Mouse (Mus musculus) hindbrain, embryonic 15.5 days (tissue): ENCODE results near the gene Golt1a. TPM values are rescaled to one million over a fixed set of nuclear protein-coding genes. Genes with fewer than 3 reads are reported as not detected.

ENCODE experiments used
- ATAC-seq: fragments of 200-750 bp; cut with Nextera tagmentation; 2 replicates; pipeline ENCODE4 v1.8.0; 2017; ENCODE audit warnings: low read depth, moderate number of reproducible peaks, moderate TSS enrichment; ENCODE audit not compliant: low FRiP score
- H3K27ac ChIP-seq: fragments of 300-500 bp; sonication (generic); replicated peaks from 2 replicates; pipeline ENCODE4 v1.5.1; 2015; ENCODE audit warnings: mild to moderate bottlenecking, inconsistent platforms
- H3K27me3 ChIP-seq: fragments of 300-500 bp; sonication (generic); 2 replicates; pipeline ENCODE4 v1.6.1; 2015; ENCODE audit warnings: control low read depth, inconsistent platforms
- H3K36me3 ChIP-seq: fragments of 300-500 bp; sonication (generic); 2 replicates; pipeline ENCODE4 v1.6.1; 2015; ENCODE audit warnings: control low read depth, inconsistent platforms
- H3K4me1 ChIP-seq: fragments of 300-500 bp; sonication (generic); replicated peaks from 2 replicates; pipeline ENCODE4 v1.6.1; 2015; ENCODE audit warnings: control low read depth, inconsistent platforms
- H3K4me2 ChIP-seq: fragments of 300-500 bp; sonication (generic); 2 replicates; pipeline ENCODE4 v1.6.1; 2015; ENCODE audit warnings: moderate library complexity, mild to moderate bottlenecking, inconsistent platforms
- H3K4me3 ChIP-seq: fragments of 300-500 bp; sonication (generic); 2 replicates; pipeline ENCODE4 v1.5.1; 2015; ENCODE audit warnings: mild to moderate bottlenecking, inconsistent platforms
- H3K9ac ChIP-seq: fragments of 300-500 bp; sonication (generic); 2 replicates; pipeline ENCODE4 v1.6.1; 2015; ENCODE audit warnings: inconsistent platforms
- H3K9me3 ChIP-seq: fragments of 300-500 bp; sonication (generic); 2 replicates; pipeline ENCODE4 v1.6.1; 2016; ENCODE audit warnings: control low read depth, inconsistent platforms
- WGBS: fragments of 180-500 bp; shearing (Covaris S2); methylation state at CpG from one replicate; pipeline ENCODE4 v1.1.7; 2015; 5-methylcytosine and 5-hydroxymethylcytosine counted together
- polyA plus RNA-seq: library from polyadenylated mRNA; unstranded; fragments of >200 nt; fragmentation: Nextera tagmentation; extraction: Ambion mirVana; gene quantifications from 2 replicates; pipeline ENCODE4 v1.2.1, GENCODE M21; 2015

Gene Golt1a
- polyA plus RNA-seq, 1 experiment from 2014 or later, result not detected

GRCm38 (mm10) chr1:133355469-133355868 lies 45.9 kb downstream of the Golt1a start:
- Histone ChIP-seq H3K4me3 (no peak overlapping the region), H3K4me2 (no peak overlapping the region), H3K9me3 (no peaks in the 10 kb centered on the region), H3K4me1 (peaks cover 5% of the 10 kb centered on the region; the same call in 1 of the 2 replicates), H3K27me3 (0 out of 2 replicates have a peak, but pooled peaks cover 2% of the 10 kb centered on the region), H3K27ac (no peak overlapping the region), H3K36me3 (no peaks in the 10 kb centered on the region), H3K9ac (no peak overlapping the region)
- 60% methylated on average over 5 of the region's 5 CpGs for WGBS
- ATAC-seq, result no peak

- WGBS, result 65% methylated on average over 15 of the region's 15 CpGs
Measured at GRCm38 (mm10) chr1:133355912-133356311, 46.3 kb downstream of the Golt1a start.

GRCm38 (mm10) chr1:133356330-133356729 lies 46.7 kb downstream of the Golt1a start:
- H3K9ac ChIP-seq, result no peak overlapping the region
- H3K9me3 ChIP-seq, result no peaks in the 10 kb centered on the region
- no peak overlapping the region for H3K4me3 ChIP-seq
- H3K27ac ChIP-seq, result no peak overlapping the region
- no peaks in the 10 kb centered on the region for H3K36me3 ChIP-seq
- 0 out of 2 replicates have a peak, but pooled peaks cover 2% of the 10 kb centered on the region for H3K27me3 ChIP-seq
- H3K4me1 ChIP-seq, result peaks cover 5% of the 10 kb centered on the region; the same call in 1 of the 2 replicates
- no peak overlapping the region for H3K4me2 ChIP-seq
- no peak for ATAC-seq
- WGBS, result 75% methylated on average over 8 of the region's 8 CpGs

More at GRCm38 (mm10) chr1:133355912-133356311, 46.3 kb downstream of the Golt1a start:
- H3K4me2 ChIP-seq, result no peak overlapping the region
- no peak overlapping the region for H3K27ac ChIP-seq
- H3K27me3 ChIP-seq, result 0 out of 2 replicates have a peak, but pooled peaks cover 2% of the 10 kb centered on the region
- no peaks in the 10 kb centered on the region for H3K36me3 ChIP-seq
- no peak overlapping the region for H3K9ac ChIP-seq
- no peaks in the 10 kb centered on the region for H3K9me3 ChIP-seq
- no peak for ATAC-seq
- H3K4me1 ChIP-seq, result peaks cover 5% of the 10 kb centered on the region; the same call in 1 of the 2 replicates
- no peak overlapping the region for H3K4me3 ChIP-seq

GRCm38 (mm10) chr1:133361006-133361405 lies 51.4 kb downstream of the Golt1a start:
- WGBS, result 90% methylated on average over 6 of the region's 6 CpGs
- Histone ChIP-seq H3K27me3 (peaks cover 11% of the 10 kb centered on the region; the same call in 1 of the 2 replicates), H3K4me1 (peaks cover 18% of the 10 kb centered on the region)

GRCm38 (mm10) chr1:133362103-133362502 lies 52.5 kb downstream of the Golt1a start:
- no peak overlapping the region for H3K9ac ChIP-seq
- WGBS, result 89% methylated on average over 5 of the region's 5 CpGs
- no peaks in the 10 kb centered on the region for H3K9me3 ChIP-seq
- H3K4me3 ChIP-seq, result no peak overlapping the region
- no peak overlapping the region for H3K4me2 ChIP-seq
- H3K27ac ChIP-seq, result no peak overlapping the region
- H3K4me1 ChIP-seq, result peaks cover 18% of the 10 kb centered on the region
- H3K27me3 ChIP-seq, result peaks cover 11% of the 10 kb centered on the region; the same call in 1 of the 2 replicates
- no peaks in the 10 kb centered on the region for H3K36me3 ChIP-seq
- ATAC-seq, result no peak

More at GRCm38 (mm10) chr1:133361006-133361405, 51.4 kb downstream of the Golt1a start:
- ATAC-seq, result no peak
- Histone ChIP-seq H3K4me2 (no peak overlapping the region), H3K36me3 (no peaks in the 10 kb centered on the region), H3K9me3 (no peaks in the 10 kb centered on the region), H3K4me3 (no peak overlapping the region), H3K9ac (no peak overlapping the region), H3K27ac (no peak overlapping the region)

GRCm38 (mm10) chr1:133363276-133364021 lies 53.8 kb downstream of the Golt1a start, which contains the start of gene Etnk2:
TSS of gene Etnk2 (plus strand) at chr1:133363572.
- peak; percentile 85 for ATAC-seq
- no peaks in the 10 kb centered on the region for H3K9me3 ChIP-seq
- H3K9ac ChIP-seq, result peak within 1 kb of the TSS; percentile 60
- H3K4me3 ChIP-seq, result peak within 1 kb of the TSS; percentile 70
- H3K27ac ChIP-seq, result peak within 1 kb of the TSS; percentile 65
- under 1% methylated on average over 52 of the region's 52 CpGs for WGBS
- peaks cover 9% of the 10 kb centered on the region; the same call in 1 of the 2 replicates for H3K27me3 ChIP-seq
- peak within 1 kb of the TSS; percentile 87 for H3K4me2 ChIP-seq
- no peaks in the 10 kb centered on the region for H3K36me3 ChIP-seq
- H3K4me1 ChIP-seq, result peaks cover 27% of the 10 kb centered on the region

- H3K4me2 ChIP-seq, result peak overlapping the region; percentile 87
- ATAC-seq, result peak; percentile 13; the same call in 1 of the 2 replicates
- 1% methylated on average over 27 of the region's 27 CpGs for WGBS
Measured at GRCm38 (mm10) chr1:133364022-133364630, 54.5 kb downstream of the Golt1a start.

GRCm38 (mm10) chr1:133364890-133365289 lies 55.3 kb downstream of the Golt1a start:
- Histone ChIP-seq H3K4me3 (no peak overlapping the region), H3K36me3 (no peaks in the 10 kb centered on the region), H3K4me1 (peaks cover 30% of the 10 kb centered on the region), H3K27me3 (peaks cover 9% of the 10 kb centered on the region; the same call in 1 of the 2 replicates), H3K27ac (no peak overlapping the region), H3K9me3 (no peaks in the 10 kb centered on the region), H3K4me2 (peak overlapping the region; percentile 87; the same call in 1 of the 2 replicates), H3K9ac (no peak overlapping the region)
- ATAC-seq, result no peak
- 56% methylated on average over 2 of the region's 2 CpGs for whole genome bisulfite sequencing

More at GRCm38 (mm10) chr1:133364022-133364630, 54.5 kb downstream of the Golt1a start:
- Histone ChIP-seq H3K27me3 (peaks cover 9% of the 10 kb centered on the region; the same call in 1 of the 2 replicates), H3K36me3 (no peaks in the 10 kb centered on the region), H3K4me1 (peaks cover 30% of the 10 kb centered on the region), H3K9ac (peak overlapping the region; percentile 60), H3K9me3 (no peaks in the 10 kb centered on the region), H3K27ac (peak overlapping the region; percentile 65), H3K4me3 (peak overlapping the region; percentile 70)

- Histone ChIP-seq H3K4me1 (peaks cover 30% of the 10 kb centered on the region), H3K4me3 (no peak overlapping the region), H3K4me2 (peak overlapping the region; percentile 7; the same call in 1 of the 2 replicates), H3K27me3 (peaks cover 8% of the 10 kb centered on the region; the same call in 1 of the 2 replicates), H3K36me3 (no peaks in the 10 kb centered on the region), H3K9ac (no peak overlapping the region), H3K27ac (no peak overlapping the region), H3K9me3 (no peaks in the 10 kb centered on the region)
- WGBS, result 56% methylated on average over 10 of the region's 10 CpGs
- no peak for ATAC-seq
Measured at GRCm38 (mm10) chr1:133366951-133367605, 57.5 kb downstream of the Golt1a start.

- no peak for ATAC-seq
- WGBS, result 16% methylated on average over 11 of the region's 11 CpGs
- Histone ChIP-seq H3K27ac (no peak overlapping the region), H3K4me2 (peak overlapping the region; percentile 7; the same call in 1 of the 2 replicates), H3K4me3 (no peak overlapping the region), H3K27me3 (peaks cover 5% of the 10 kb centered on the region; the same call in 1 of the 2 replicates), H3K4me1 (peaks cover 30% of the 10 kb centered on the region), H3K9ac (no peak overlapping the region), H3K36me3 (no peaks in the 10 kb centered on the region), H3K9me3 (no peaks in the 10 kb centered on the region)
Measured at GRCm38 (mm10) chr1:133367606-133368488, 58.2 kb downstream of the Golt1a start.

- Histone ChIP-seq H3K4me3 (no peak overlapping the region), H3K4me1 (peaks cover 26% of the 10 kb centered on the region), H3K4me2 (no peak overlapping the region), H3K27me3 (peaks cover 5% of the 10 kb centered on the region; the same call in 1 of the 2 replicates), H3K9ac (no peak overlapping the region), H3K27ac (no peak overlapping the region), H3K36me3 (no peaks in the 10 kb centered on the region), H3K9me3 (no peaks in the 10 kb centered on the region)
- 66% methylated on average over 10 of the region's 10 CpGs for WGBS
- no peak for ATAC-seq
Measured at GRCm38 (mm10) chr1:133368644-133369043, 59.0 kb downstream of the Golt1a start.
